Mouse (Mus musculus): ENCODE data around the gene H2afy.

H2afy gene

GRCm38 (mm10) chr13:56112496-56112895 lies 23.7 kb downstream of the H2afy start:
- in situ Hi-C loops (cut with MseI, MboI) = no loop called here

DNA sequence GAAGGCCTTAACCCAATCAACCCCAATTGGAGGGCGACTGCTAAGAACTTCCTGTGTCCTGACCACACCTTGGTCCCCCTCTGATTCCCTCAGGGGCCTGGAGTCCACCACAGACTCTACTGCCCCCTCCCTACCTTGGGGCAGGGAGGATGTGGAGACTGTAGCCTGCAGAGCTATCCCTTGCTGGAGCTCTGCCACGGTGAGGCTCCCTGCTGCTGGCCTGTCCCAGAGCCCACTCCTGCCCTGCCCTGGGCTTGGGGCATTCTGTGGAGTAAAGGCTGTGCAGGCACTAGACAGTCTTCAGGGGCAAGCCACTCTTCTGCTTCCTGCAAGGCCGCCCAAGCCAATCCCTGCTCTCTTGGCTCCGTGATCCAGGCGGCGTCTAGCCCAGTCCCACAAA lies 24.6 kb downstream of the H2afy start:
- in situ Hi-C loops (cut with MseI, MboI) = no loop called here

- in situ Hi-C loops (cut with MseI, MboI) = no loop called here
Observed at GRCm38 (mm10) chr13:56110694-56111531, 25.2 kb downstream of the H2afy start.

- in situ Hi-C loops (cut with MseI, MboI) = no loop called here
Observed at GRCm38 (mm10) chr13:56109703-56110102, 26.5 kb downstream of the H2afy start.

GRCm38 (mm10) chr13:56108849-56109519 lies 27.2 kb downstream of the H2afy start:
- in situ Hi-C loops (cut with MseI, MboI) = no loop called here

DNA sequence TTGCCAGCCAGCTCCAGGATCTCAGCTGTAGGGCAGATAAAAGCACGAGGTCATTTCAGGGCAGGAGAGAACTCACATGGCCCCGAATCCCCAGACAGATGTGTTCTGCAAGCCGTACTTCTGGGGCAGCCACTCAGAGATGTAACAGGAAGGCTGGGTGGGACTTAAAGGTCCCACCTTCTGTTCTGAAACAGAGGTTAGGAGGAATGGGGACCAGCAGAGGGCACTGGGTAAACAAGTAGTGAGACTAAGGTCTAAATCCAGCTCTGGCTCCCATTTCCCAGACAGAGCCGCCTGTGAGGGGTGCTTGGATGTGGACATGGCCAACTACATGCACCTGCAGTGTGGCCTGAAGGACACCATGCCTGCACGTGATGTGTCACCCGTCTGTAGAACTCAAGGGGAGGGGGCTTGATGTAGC lies 31.2 kb downstream of the H2afy start:
- in situ Hi-C loops (cut with MseI, MboI) = no loop called here

DNA sequence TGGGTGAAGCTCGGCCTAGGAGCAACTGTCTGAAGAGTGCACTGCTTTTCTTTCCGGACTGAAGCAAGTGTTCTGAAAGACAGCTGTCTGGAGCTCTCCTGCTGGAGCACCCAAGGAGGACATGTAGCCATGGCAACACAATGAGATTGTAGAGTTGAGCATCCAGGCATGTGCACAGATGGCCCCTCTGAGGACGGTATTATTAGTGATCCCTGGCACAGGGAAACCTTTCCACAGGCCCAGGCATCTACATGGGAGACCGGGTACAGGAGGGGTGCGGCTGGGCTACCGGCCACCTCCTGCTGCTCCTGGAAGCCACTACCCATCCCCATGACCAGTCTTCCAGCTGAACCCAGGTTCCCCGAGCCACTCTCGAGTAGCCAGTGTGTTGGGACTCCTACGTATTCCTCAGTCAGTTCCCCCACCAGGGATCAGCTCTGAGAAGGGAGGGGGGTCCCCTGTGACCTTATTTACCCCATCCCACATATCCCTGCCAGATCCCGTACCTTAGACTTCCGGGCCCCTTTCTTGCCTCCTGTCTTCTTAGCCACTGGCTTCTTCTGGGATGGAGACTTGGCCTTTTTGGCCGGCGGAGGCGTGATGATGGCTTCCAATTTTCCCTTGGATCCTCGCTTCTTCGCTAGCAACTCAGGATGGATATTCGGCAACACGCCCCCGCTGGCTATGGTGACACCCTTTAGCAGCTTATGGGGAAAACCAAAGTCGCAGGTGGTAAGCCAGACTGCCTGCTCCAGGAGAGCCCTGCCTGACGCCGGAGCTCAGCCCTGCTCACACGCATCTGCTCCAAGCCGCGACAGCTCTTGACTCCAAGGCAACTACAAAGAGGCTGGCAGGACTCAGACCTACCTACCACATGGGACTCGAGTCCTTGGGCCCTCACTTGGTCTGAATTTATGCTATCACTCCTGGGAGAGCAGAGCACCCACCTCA lies 32.1 kb downstream of the H2afy start:
- in situ Hi-C loops (cut with MseI, MboI) = no loop called here

- in situ Hi-C loops (cut with MseI, MboI) = no loop called here
Observed at GRCm38 (mm10) chr13:56102160-56102559, 34.0 kb downstream of the H2afy start.

- in situ Hi-C loops (cut with MseI, MboI) = no loop called here
Observed at GRCm38 (mm10) chr13:56095601-56096195, 40.5 kb downstream of the H2afy start.

GRCm38 (mm10) chr13:56094544-56094943 lies 41.6 kb downstream of the H2afy start:
- in situ Hi-C loops (cut with MseI, MboI) = no loop called here

- in situ Hi-C loops (cut with MseI, MboI) = no loop called here
Observed at GRCm38 (mm10) chr13:56093680-56094079, 42.5 kb downstream of the H2afy start.

DNA sequence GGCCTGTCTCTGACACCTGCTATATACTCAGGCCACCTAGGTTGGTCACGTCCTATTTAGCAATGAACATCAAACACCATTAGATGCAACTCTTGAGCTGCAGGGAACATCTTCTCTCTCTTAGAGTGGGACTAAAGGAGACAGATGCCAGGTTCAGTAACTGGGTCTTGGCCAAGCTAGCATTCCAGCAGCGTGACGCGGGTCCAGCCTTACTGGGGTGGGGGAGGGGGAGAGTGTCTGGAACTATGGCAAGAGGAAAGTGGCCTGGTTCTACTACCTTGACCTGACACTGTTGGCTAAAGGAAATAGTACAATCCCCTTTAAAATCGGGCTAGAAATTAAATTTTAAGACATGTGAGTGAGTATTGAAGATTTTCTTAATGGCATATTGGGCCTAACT lies 43.6 kb downstream of the H2afy start:
- in situ Hi-C loops (cut with MseI, MboI) = no loop called here

- in situ Hi-C loops (cut with MseI, MboI) = no loop called here
Observed at GRCm38 (mm10) chr13:56090597-56090996, 45.6 kb downstream of the H2afy start.

GRCm38 (mm10) chr13:56088602-56089001 lies 47.6 kb downstream of the H2afy start:
- in situ Hi-C loops (cut with MseI, MboI) = no loop called here

- in situ Hi-C loops (cut with MseI, MboI) = no loop called here
Observed at GRCm38 (mm10) chr13:56087936-56088335, 48.2 kb downstream of the H2afy start.

GRCm38 (mm10) chr13:56084146-56084905 lies 51.8 kb downstream of the H2afy start:
- in situ Hi-C loops (cut with MseI, MboI) = no loop called here

- in situ Hi-C loops (cut with MseI, MboI) = no loop called here
Observed at GRCm38 (mm10) chr13:56081656-56082055, 54.5 kb downstream of the H2afy start.

- in situ Hi-C loops (cut with MseI, MboI) = no loop called here
Observed at GRCm38 (mm10) chr13:56079616-56080015, 56.5 kb downstream of the H2afy start.

DNA sequence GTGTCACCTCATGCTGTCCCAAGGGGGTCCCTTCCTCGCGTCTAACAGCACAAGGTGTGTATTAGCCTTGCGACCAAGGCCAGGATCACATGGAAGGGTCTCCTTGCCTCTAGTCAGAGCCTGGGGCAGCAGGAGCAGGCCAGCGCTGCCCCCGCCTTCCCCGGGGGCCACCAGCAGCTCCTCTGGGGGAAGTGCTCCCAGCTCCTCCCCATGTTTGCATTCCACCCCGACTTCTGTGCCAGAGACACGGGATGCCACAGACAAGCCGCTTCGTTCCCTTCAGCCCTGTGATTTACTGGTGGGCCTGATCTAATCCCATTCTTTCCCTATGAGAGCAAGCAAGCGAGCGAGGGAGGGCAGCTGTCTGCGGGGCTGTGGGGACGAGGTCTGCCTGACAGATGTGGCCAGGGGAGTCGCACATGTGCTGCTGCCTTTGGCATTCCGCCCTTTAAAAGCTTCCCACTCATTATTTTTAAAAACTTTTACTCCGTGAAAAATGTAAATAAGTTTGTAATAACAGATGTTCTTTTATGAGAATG lies 57.4 kb downstream of the H2afy start:
- in situ Hi-C loops (cut with MseI, MboI) = no loop called here

DNA sequence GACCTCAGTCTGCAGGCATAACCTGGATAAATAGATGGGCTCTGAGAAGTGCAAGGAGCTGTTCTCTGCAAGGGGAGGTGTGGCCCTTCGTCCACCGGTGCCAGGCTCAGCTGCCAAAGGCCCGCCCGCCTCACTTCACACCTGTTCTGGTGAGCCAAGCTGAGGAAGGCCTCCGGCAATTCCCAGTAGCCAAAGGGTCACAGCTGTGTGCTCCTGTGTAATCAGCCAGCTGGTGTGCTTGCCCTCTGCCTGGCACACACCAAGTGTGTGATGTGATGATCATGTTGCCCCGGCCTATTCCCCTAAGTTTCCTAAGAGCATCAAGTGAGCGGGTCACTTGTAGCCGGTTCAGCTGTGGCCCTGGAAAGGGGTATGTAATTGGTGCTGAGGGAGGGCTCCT lies 60.2 kb downstream of the H2afy start:
- in situ Hi-C loops (cut with MseI, MboI) = no loop called here

DNA sequence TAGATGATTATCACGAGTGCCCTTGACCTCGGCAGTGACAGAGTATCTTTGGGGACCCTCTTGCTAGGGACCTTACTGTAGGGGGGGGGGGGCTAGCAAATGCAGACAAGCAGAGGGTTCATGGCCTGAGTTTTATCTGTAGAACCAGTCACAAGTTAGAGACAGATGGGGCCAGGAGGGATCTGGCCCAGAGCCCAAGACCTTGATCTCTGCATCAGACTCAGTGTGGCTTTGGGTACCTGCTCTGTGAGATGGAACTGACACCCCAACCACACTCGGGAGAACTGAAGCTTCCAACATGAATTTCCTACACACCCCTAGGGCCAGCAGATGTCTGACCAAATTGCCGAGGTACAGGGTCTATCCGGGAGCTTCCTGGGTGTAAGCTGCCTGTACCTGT lies 63.0 kb downstream of the H2afy start:
- in situ Hi-C loops (cut with MseI, MboI) = no loop called here
